Mouse (Mus musculus): ENCODE data around the gene Cct6b.

Gene Cct6b

GRCm38 (mm10) chr11:82763742-82764437 is at the start of gene Cct6b, which contains the start of gene Zfp830:
Gene Cct6b (minus strand): TSS chr11:82764321.
Gene Zfp830 (plus strand): TSS chr11:82764345.
- peak; percentile 82 for DNase-seq (ENCODE audit: low read depth)

DNA sequence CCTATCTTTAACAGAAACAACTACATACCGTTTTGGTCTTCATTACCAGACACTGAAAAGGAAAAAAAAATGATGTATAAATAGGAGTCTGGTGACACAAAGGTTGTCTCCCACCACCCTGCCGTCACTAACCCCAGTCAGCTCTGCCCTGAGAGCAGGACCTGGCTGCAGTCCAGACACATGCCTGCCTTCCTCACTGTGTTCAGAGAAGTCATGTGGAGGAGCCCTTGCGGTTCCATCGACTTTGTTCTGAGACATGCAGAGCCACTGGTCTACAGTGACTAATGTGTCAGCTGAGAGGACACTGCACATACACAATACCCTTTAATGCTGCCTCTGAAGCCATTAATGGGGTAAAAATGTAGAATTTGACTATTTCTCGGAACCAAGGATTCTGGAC is 44.4 kb upstream of the Cct6b start:
- DNase-seq (ENCODE audit: low read depth): no peak

DNA sequence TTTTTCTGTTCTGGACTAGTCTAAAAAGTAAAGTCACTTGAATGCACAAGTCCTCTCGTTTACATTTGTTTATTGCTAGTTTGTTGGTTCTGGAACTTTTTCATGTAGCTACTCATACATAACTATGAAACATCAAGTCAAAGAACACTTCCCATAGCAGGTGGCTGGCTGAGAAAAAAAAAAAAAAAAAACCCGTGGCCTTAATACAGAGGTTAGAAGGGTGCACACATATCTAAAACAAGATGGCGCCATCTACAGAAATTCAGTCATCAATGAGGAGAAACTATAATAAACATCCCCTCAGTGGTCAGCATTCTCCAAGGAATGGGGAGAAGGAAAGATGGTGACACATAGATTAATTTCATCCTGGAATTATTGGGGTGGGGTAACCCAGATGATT is 43.2 kb upstream of the Cct6b start:
- DNase-seq (ENCODE audit: low read depth): no peak

DNA sequence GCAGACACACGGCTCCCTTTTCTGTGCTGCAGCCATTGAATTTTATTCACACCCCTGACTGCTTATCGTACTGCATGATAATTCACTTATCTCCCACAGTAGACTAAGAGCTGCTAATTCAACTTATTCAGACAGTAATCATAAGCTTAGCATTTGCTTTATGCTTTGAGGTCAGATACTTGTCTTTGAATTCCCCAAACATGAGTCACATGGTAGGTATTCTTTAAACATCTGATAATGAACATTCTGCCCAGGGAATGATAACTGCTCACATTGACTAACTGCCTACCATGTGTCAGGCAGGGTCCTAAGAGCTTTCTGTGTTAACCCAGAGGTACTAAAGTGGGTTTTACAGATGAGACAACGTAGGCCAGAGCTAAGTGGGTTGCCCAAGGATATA is 42.5 kb upstream of the Cct6b start:
- no peak for DNase-seq (ENCODE audit: low read depth)

GRCm38 (mm10) chr11:82783453-82783852 is 19.3 kb upstream of the Cct6b start:
- DNase-seq (ENCODE audit: low read depth): no peak

- DNase-seq (ENCODE audit: low read depth): no peak
These were observed 18.1 kb upstream of the Cct6b start for GRCm38 (mm10) chr11:82782197-82782596.

GRCm38 (mm10) chr11:82780983-82781903 is 17.1 kb upstream of the Cct6b start, which contains the start of gene Lig3:
Gene Lig3 (plus strand): TSS chr11:82781108.
- peak; percentile 78 for DNase-seq (ENCODE audit: low read depth)

DNA sequence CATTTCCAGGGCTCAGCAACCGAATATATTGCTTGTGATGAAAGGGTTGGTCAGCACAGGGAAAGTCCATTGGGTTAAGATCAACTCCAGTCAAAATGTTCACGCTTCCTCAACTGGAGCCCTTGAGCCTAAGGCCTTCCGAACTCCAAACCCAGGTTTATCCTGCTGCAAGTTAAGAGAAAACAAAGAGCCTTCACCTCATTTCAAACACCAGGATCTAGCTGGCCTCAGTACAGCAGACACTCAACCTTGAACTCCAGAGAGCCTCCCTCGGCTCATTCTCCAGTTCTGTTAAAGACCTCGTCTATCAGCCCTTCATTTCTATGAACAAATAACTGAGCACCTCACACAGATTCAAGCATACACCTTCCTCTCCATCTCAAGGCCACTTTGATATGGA is 16.0 kb upstream of the Cct6b start:
- no peak for DNase-seq (ENCODE audit: low read depth)

GRCm38 (mm10) chr11:82764438-82764924 is 360 bp upstream of the Cct6b start:
- DNase-seq (ENCODE audit: low read depth): no peak

- no peak for DNase-seq (ENCODE audit: low read depth)
These were observed 860 bp downstream of the Cct6b start for GRCm38 (mm10) chr11:82763261-82763660.

DNA sequence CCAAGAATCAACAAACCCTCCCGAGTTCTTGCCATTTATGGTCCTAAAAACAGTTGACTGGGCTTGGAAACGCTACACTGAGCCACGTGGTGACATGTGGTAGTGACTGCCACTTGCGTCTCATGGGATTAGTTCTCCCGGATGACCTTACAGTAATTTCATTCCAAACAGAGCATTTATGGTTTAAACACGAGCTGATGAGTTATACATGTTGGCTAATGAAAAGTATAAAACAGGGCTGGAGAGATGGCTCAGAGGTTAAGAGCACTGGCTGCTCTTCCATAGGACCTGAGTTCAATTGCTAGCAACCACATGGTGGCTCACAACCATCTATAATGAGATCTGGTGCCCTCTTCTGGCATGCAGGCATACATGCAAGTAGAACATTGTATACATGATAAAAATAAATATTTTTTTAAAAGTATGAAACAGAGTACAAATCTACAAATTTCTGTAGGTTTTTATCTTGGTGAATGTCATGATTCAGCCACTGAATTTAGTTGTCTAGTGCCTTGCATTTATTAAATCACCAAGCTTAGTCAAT is 1.8 kb downstream of the Cct6b start:
- DNase-seq (ENCODE audit: low read depth): no peak

GRCm38 (mm10) chr11:82755919-82756318 is 8.2 kb downstream of the Cct6b start:
- DNase-seq (ENCODE audit: low read depth): no peak

DNA sequence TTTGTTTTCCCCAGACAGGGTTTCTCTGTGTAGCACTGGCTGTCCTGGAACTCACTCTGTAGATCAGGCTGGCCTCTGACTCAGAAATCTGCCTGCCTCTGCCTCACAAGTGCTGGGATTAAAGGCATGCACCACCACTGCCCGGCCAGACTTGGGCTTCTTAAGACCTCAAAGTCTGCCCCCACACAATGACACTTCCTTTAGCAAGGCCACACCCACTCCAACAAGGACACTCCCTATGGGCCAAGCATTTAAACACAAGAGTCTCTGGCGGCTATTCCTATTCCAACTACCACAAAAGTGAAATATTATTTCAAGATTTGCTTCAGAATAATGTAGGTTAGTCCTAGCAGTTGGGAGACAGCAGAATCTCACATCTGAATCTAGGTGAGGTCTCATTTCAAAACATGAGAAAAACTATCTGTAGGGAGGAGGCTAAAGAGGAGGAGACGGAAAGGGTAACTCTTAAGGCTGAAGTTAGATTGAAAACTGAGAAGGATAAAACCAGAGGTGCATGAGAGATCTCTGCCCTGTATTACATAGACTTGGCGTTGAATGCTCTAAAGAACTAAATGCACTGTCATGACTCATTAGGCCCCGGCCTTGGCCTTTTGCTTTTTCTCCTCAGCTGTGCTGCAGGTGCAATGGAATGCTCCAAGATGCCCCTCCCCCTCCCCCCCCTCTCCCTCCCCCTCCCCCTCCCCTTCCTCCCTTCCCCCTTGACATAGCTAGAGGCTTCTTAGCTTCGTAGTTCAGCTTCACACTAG is 11.6 kb downstream of the Cct6b start:
- DNase-seq (ENCODE audit: low read depth): no peak

DNA sequence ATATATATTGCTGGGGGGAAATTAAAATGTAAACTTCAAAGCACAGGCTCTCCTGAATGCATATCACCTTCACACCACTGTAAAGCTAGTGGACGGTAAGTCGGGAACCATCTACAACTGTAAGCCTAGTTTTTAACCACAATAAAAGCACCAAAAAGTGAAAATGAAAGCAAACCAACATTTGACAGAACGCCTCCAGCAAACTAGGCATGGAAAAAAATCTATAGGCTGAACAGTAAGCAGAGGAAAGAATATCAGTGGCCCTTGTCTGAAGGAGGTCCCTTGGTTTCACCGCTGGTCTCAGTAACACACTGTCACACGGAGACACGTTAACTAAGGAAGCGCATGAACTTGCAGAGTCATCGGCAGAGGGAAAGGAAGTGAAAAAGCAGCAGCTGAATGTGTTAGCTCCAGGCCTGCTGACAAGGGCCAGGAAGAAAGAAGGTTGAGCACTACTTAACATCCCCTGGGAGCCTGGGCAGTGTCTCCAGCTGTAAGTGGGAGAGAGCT is 17.2 kb downstream of the Cct6b start:
- no peak for DNase-seq (ENCODE audit: low read depth)

DNA sequence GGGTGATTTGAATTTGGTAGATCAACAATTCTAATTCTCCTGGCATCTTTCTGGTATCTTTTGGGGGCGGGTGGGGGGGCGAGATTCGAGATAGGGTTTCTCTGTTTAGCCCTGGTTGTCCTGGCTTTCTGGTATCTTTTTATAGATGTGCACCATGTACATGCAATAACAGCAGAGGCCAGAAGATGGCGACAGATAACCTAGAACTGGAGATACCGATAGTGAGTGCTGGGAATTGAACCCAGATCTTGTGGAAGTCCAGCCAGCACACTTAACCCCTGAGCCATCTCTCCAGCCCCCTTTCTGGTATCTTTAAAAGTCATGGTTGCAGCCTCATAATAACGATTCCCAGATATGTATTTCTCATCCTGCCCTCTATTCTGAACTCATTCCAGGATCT is 18.0 kb downstream of the Cct6b start:
- DNase-seq (ENCODE audit: low read depth): no peak

GRCm38 (mm10) chr11:82739006-82739405 is 25.1 kb downstream of the Cct6b start:
- DNase-seq (ENCODE audit: low read depth): no peak

DNA sequence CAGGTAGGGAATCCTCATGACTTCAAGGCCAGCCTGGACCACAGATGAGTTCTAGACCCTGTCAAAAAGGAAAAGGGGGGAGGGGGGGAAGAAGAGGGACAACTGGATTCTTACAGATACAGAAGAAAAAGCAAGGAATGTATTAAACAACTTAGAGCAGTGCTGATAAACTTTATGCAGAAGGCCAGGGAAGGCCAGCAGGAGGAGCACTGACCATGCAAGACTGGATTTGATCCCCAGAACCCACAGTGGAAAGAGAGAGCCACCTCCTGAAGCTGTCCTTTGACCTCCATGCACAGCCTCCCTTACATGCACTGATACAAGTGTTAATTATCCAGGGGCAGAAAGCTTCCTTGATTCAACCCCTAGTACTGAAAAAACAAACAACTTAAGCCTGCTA is 29.9 kb downstream of the Cct6b start:
- DNase-seq (ENCODE audit: low read depth): no peak

- no peak for DNase-seq (ENCODE audit: low read depth)
These were observed 37.3 kb downstream of the Cct6b start for GRCm38 (mm10) chr11:82726862-82727261.

GRCm38 (mm10) chr11:82719294-82719693 is 44.8 kb downstream of the Cct6b start:
- DNase-seq (ENCODE audit: low read depth): no peak

DNA sequence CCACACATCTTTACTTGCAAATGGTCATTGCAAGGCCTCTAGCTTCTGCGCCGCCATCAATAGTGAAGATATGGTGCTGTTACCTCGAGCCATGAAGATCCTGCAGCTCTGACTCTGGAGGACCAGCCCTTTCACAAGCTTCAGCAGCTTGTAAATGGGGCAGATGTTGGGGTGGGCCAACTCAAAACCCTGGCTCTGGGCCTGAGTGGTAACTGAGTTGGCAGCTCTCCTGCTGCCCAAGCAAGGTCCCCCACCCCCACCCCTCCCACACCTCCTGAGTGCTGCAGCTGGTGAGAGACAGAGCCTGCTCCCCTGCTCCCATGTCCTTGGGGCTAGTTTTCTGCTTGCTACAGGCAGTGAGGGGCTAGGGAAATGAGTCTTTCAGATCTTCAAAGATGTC is 51.4 kb downstream of the Cct6b start:
- DNase-seq (ENCODE audit: low read depth): no peak

GRCm38 (mm10) chr11:82708934-82709333 is 55.2 kb downstream of the Cct6b start:
- DNase-seq (ENCODE audit: low read depth): no peak

- DNase-seq (ENCODE audit: low read depth): no peak
These were observed 59.0 kb downstream of the Cct6b start for GRCm38 (mm10) chr11:82705082-82705481.
